Mouse (Mus musculus) inflammation-experienced regulatory T-cells (primary cell): ENCODE measurements around the gene Gm6358. TPM values are rescaled to one million over a fixed set of nuclear protein-coding genes. Genes with fewer than 3 reads are reported as not detected.

Experiments
- polyA plus RNA-seq, 2 experiments: library from polyadenylated mRNA; unstranded; fragments of 100-300 nt; shearing (Covaris generic); gene quantifications; one replicate each; pipeline ENCODE4 v1.2.1; 2017

Gm6358 gene
- not detected for polyA plus RNA-seq

DNA sequence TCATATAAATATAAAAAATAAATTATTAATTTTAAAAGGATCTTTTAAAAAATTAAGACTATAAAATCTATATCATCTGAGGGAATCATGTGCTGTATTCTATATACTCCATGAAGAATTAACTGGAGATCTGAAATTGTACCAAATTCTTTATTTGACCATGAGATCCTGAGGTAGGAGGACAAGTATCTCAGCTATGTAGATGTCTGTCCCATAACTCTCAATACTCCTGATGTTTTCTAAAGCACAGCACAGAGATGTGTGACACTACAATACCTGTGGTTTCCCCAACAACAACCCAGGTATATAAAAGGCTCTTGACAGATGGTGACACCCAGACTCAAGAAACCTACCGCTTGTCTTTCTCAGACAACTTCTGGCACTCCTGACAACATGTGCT lies at the start of gene Gm6358:
Gene Gm6358 (plus strand): TSS at position 301 of the 400 bp plus-strand sequence.

GRCm38 (mm10) chr16:89150786-89151185 lies 10.1 kb downstream of the Gm6358 start, which contains the start of gene Gm10061:
Gene Gm10061 (plus strand): TSS chr16:89151086.

GRCm38 (mm10) chr16:89157652-89158051 lies 17.0 kb downstream of the Gm6358 start, which contains the start of gene Gm9789:
Gene Gm9789 (plus strand): TSS chr16:89157952.

DNA sequence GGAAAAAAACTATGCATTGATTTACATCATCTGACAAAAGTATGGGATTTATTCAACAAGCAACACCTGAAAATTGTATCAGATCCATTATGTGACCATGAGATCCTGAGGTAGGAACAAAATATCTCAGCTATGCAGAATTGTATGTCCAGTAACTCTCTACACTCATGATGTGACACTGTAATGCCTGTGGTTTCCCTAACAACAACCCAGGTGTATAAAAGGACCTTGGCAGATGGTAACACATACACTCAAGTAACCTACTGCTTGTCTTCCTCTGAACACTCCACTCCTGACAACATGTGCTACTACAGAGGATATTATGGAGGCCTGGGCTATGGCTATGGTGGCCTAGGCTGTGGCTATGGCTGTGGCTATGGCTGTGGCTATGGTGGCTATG lies 28.5 kb downstream of the Gm6358 start, which contains the start of gene Gm7735:
Gene Gm7735 (plus strand): TSS at position 301 of the 400 bp plus-strand sequence.

DNA sequence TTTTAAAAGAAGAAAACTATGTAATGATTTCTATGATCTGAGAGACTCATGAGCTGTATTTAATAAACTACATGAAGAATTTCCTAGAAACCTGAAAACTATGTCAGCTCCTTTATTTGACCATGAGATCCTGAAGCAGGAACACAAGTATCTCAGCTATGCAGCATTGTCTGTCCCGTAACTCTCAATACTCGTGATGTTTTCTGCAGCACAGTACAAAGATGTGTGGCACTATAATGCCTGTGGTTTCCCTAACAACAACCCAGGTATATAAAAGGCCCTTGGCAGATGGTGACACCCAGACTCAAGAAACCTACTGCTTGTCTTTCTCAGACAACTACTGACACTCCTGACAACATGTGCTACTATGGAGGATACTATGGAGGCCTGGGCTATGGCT lies 33.8 kb downstream of the Gm6358 start, which contains the start of gene 1110057P08Rik:
Gene 1110057P08Rik (plus strand): TSS at position 301 of the 400 bp plus-strand sequence.

Other genes starting within 250 kb of the Gm6358 start
- gene Krtap19-5, start 244.4 kb upstream of the Gm6358 start, polyA plus RNA-seq, result not detected
- gene Krtap19-9b, start 208.6 kb upstream of the Gm6358 start, polyA plus RNA-seq, result not detected
- 1 to 10 TPM in 1 of 2 experiments, not detected in 1; 1.1 TPM for gene Krtap16-3, start 178.0 kb upstream of the Gm6358 start, polyA plus RNA-seq
- not detected for gene Krtap22-2, start 130.1 kb upstream of the Gm6358 start, polyA plus RNA-seq
- not detected for gene Gm10229, start 125.6 kb upstream of the Gm6358 start, polyA plus RNA-seq
- not detected for gene Krtap6-1, start 109.2 kb upstream of the Gm6358 start, polyA plus RNA-seq
- gene Gm10228, start 99.4 kb upstream of the Gm6358 start, polyA plus RNA-seq, result under 1 TPM in 1 of 2 experiments, not detected in 1; 0.40 TPM
- gene Krtap6-5, start 93.0 kb upstream of the Gm6358 start, polyA plus RNA-seq, result not detected
- not detected for gene 1110025L11Rik, start 76.8 kb upstream of the Gm6358 start, polyA plus RNA-seq
- gene Krtap6-3, start 56.8 kb upstream of the Gm6358 start, polyA plus RNA-seq, result not detected
- gene Gm10061, start 10.2 kb downstream of the Gm6358 start, polyA plus RNA-seq, result not detected
- not detected for gene Gm9789, start 17.1 kb downstream of the Gm6358 start, polyA plus RNA-seq
- gene Gm7735, start 28.6 kb downstream of the Gm6358 start, polyA plus RNA-seq, result not detected
- not detected for gene 1110057P08Rik, start 33.9 kb downstream of the Gm6358 start, polyA plus RNA-seq
- gene Krtap20-2, start 65.0 kb downstream of the Gm6358 start, polyA plus RNA-seq, result not detected